Mouse (Mus musculus) kidney, embryonic 14.5 days (tissue): Measurements from ENCODE around the gene Rac1. TPM values are rescaled to one million over a fixed set of nuclear protein-coding genes. Genes with fewer than 3 reads are reported as not detected.

Experiments
- ATAC-seq: fragments of 200-750 bp; cut with Nextera tagmentation; 2 replicates; pipeline ENCODE4 v1.8.0; 2017; ENCODE audit warnings: moderate number of reproducible peaks, mild to moderate bottlenecking, moderate TSS enrichment, moderate library complexity; ENCODE audit not compliant: low FRiP score, low TSS enrichment
- H3K27ac ChIP-seq: fragments of 300-500 bp; sonication (generic); 2 replicates; pipeline ENCODE4 v1.5.1; 2014; ENCODE audit warnings: low read depth, mild to moderate bottlenecking, low read length, moderate library complexity, mixed read lengths
- H3K27me3 ChIP-seq: fragments of 300-500 bp; sonication (generic); 2 replicates; pipeline ENCODE4 v1.6.1; 2014; ENCODE audit warnings: mild to moderate bottlenecking, low read length; ENCODE audit not compliant: control insufficient read depth, insufficient read depth
- H3K36me3 ChIP-seq: fragments of 300-500 bp; sonication (generic); 2 replicates; pipeline ENCODE4 v1.6.1; 2014; ENCODE audit warnings: low read length, mixed read lengths; ENCODE audit not compliant: control insufficient read depth, insufficient read depth
- H3K4me1 ChIP-seq: fragments of 300-500 bp; sonication (generic); 2 replicates; pipeline ENCODE4 v1.6.1; 2014; ENCODE audit warnings: low read length, mixed read lengths; ENCODE audit not compliant: control insufficient read depth, insufficient read depth
- H3K4me2 ChIP-seq: fragments of 300-500 bp; sonication (generic); replicated peaks from 2 replicates; pipeline ENCODE4 v1.6.1; 2014; ENCODE audit warnings: low read depth, mild to moderate bottlenecking, low read length
- H3K4me3 ChIP-seq: fragments of 300-500 bp; sonication (generic); 2 replicates; pipeline ENCODE4 v1.5.1; 2014; ENCODE audit warnings: mild to moderate bottlenecking, low read length
- H3K9ac ChIP-seq: fragments of 300-500 bp; sonication (generic); 2 replicates; pipeline ENCODE4 v1.6.1; 2014; ENCODE audit warnings: low read depth, mild to moderate bottlenecking, low read length, moderate library complexity
- H3K9me3 ChIP-seq: fragments of 300-500 bp; sonication (generic); 2 replicates; pipeline ENCODE4 v1.6.1; 2016; ENCODE audit warnings: low read length; ENCODE audit not compliant: control insufficient read depth
- WGBS: fragments of 180-500 bp; shearing (Covaris S2); extraction: QIAGEN DNeasy Blood & Tissue Kit; methylation state at CpG from one replicate; pipeline ENCODE4 v1.1.7; 2014; 5-methylcytosine and 5-hydroxymethylcytosine counted together
- polyA plus RNA-seq: library from polyadenylated mRNA; unstranded; fragments of >200 nt; fragmentation: Nextera tagmentation; extraction: Ambion mirVana; gene quantifications from 2 replicates; pipeline ENCODE4 v1.2.1, GENCODE M21; 2014

Gene Rac1
- polyA plus RNA-seq, 1 experiment from 2014 or later = 578 TPM

GRCm38 (mm10) chr5:143495708-143496107 is 32.1 kb downstream of the Rac1 start:
- no peaks in the 10 kb centered on the region for H3K9me3 ChIP-seq
- H3K27ac ChIP-seq = no peak overlapping the region
- H3K4me3 ChIP-seq = no peak overlapping the region
- H3K4me2 ChIP-seq = no peak overlapping the region
- H3K36me3 ChIP-seq = no peaks in the 10 kb centered on the region; the same call in 1 of the 2 replicates
- no peaks in the 10 kb centered on the region for H3K4me1 ChIP-seq
- ATAC-seq = no peak
- H3K9ac ChIP-seq = no peak overlapping the region
- 97% methylated on average over 6 of the region's 6 CpGs for WGBS
- H3K27me3 ChIP-seq = no peaks in the 10 kb centered on the region

DNA sequence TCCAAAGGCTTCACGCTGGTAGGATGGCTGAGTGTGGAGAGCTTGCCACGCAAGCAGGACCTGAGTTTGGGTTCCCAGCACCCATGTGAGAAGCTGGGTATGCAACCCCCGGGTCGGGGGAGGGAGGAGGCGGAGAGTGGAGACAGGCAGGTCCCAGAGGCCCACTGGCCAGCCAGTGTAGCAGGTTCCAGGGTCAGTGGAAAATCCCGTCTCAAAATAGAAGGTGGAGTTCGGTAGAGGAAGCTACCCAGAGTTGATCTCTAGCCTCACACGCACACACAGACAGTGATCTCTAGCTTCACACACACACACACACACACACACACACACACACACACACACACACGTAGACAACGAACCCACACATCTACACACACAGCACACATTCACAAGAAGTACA is 34.7 kb downstream of the Rac1 start:
- Histone ChIP-seq H3K4me3 (no peak overlapping the region), H3K4me1 (no peaks in the 10 kb centered on the region), H3K27ac (no peak overlapping the region), H3K36me3 (peaks cover under 1% of the 10 kb centered on the region; the same call in 1 of the 2 replicates), H3K27me3 (no peaks in the 10 kb centered on the region), H3K9me3 (no peaks in the 10 kb centered on the region), H3K9ac (no peak overlapping the region), H3K4me2 (no peak overlapping the region)
- 92% methylated on average over 10 of the region's 10 CpGs for WGBS
- ATAC-seq = no peak

GRCm38 (mm10) chr5:143491736-143492135 is 36.1 kb downstream of the Rac1 start:
- H3K4me3 ChIP-seq = no peak overlapping the region
- H3K36me3 ChIP-seq = peaks cover 5% of the 10 kb centered on the region; the same call in 1 of the 2 replicates
- no peaks in the 10 kb centered on the region for H3K27me3 ChIP-seq
- 86% methylated on average over 4 of the region's 4 CpGs for WGBS
- no peaks in the 10 kb centered on the region for H3K9me3 ChIP-seq
- no peak overlapping the region for H3K27ac ChIP-seq
- H3K4me2 ChIP-seq = no peak overlapping the region
- no peak overlapping the region for H3K9ac ChIP-seq
- no peak for ATAC-seq
- no peaks in the 10 kb centered on the region for H3K4me1 ChIP-seq

DNA sequence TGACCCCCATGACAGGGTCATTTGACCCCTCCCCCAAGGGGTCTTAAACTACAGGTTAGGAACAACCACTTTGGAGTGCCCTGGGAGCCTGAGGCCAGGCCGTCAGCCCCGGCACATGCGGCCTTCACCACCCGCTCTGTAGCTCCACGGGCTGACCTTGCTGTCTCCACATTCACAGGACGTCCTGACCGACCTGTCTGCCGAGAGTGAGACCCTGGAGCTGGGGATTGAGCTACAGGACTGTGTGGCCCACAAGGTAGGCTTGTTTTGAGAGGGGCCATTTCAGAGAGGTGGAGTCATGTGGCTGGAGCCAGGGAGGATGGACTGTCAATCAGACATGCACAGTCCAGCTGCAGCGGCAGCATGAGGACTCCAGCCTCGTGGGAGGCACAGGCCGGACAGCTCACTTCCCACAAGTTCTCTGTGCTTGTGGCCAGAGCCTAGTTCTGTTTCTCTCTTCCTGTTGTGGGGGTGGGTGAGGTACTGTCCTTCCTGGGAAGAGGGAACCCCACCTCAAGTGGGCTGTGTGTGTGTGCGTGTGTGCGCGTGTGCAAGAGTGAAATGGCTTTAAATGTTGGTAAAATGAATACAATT is 38.0 kb downstream of the Rac1 start:
- Histone ChIP-seq H3K36me3 (peaks cover 5% of the 10 kb centered on the region; the same call in 1 of the 2 replicates), H3K9me3 (no peaks in the 10 kb centered on the region), H3K4me1 (no peaks in the 10 kb centered on the region), H3K4me3 (no peak overlapping the region), H3K9ac (no peak overlapping the region), H3K4me2 (no peak overlapping the region), H3K27me3 (no peaks in the 10 kb centered on the region), H3K27ac (no peak overlapping the region)
- ATAC-seq = peak; percentile 46; the same call in 1 of the 2 replicates
- WGBS = 80% methylated on average over 14 of the region's 14 CpGs

GRCm38 (mm10) chr5:143487998-143488397 is 39.8 kb downstream of the Rac1 start:
- no peaks in the 10 kb centered on the region for H3K4me1 ChIP-seq
- ATAC-seq = no peak
- no peaks in the 10 kb centered on the region for H3K9me3 ChIP-seq
- H3K27ac ChIP-seq = no peak overlapping the region
- H3K27me3 ChIP-seq = no peaks in the 10 kb centered on the region
- WGBS = 86% methylated on average over 5 of the region's 5 CpGs
- no peak overlapping the region for H3K4me3 ChIP-seq
- H3K36me3 ChIP-seq = peaks cover 8% of the 10 kb centered on the region; the same call in 1 of the 2 replicates
- H3K4me2 ChIP-seq = no peak overlapping the region
- no peak overlapping the region for H3K9ac ChIP-seq

GRCm38 (mm10) chr5:143487193-143487592 is 40.6 kb downstream of the Rac1 start:
- H3K9ac ChIP-seq = no peak overlapping the region
- H3K27me3 ChIP-seq = no peaks in the 10 kb centered on the region
- no peak overlapping the region for H3K27ac ChIP-seq
- H3K4me2 ChIP-seq = no peak overlapping the region
- no peaks in the 10 kb centered on the region for H3K4me1 ChIP-seq
- H3K9me3 ChIP-seq = no peaks in the 10 kb centered on the region
- 92% methylated on average over 10 of the region's 10 CpGs for WGBS
- no peak for ATAC-seq
- peaks cover 8% of the 10 kb centered on the region; the same call in 1 of the 2 replicates for H3K36me3 ChIP-seq
- H3K4me3 ChIP-seq = no peak overlapping the region

DNA sequence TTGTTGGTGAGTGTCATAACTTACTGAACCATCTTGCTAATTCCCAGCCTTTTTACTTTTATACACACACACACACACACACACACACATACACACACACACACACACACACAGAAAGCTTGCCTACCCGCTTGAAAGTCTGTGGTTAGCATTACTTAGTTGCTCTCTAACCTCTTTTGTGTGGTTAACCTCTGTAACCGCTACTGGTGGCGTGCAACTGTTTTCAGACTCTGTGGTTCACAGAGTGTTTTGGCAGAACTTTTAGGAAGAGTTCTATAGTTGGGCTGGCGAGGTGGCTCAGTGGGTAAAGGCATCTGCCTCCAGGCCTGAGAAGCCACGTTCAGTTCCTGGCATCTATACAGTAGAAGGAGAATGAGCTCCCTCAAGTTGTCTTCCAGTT is 42.9 kb downstream of the Rac1 start:
- no peaks in the 10 kb centered on the region for H3K27me3 ChIP-seq
- H3K36me3 ChIP-seq = peaks cover 8% of the 10 kb centered on the region; the same call in 1 of the 2 replicates
- no peak overlapping the region for H3K4me3 ChIP-seq
- no peak overlapping the region for H3K9ac ChIP-seq
- no peaks in the 10 kb centered on the region for H3K9me3 ChIP-seq
- H3K27ac ChIP-seq = no peak overlapping the region
- 94% methylated on average over 5 of the region's 5 CpGs for WGBS
- no peak for ATAC-seq
- no peak overlapping the region for H3K4me2 ChIP-seq
- H3K4me1 ChIP-seq = no peaks in the 10 kb centered on the region

DNA sequence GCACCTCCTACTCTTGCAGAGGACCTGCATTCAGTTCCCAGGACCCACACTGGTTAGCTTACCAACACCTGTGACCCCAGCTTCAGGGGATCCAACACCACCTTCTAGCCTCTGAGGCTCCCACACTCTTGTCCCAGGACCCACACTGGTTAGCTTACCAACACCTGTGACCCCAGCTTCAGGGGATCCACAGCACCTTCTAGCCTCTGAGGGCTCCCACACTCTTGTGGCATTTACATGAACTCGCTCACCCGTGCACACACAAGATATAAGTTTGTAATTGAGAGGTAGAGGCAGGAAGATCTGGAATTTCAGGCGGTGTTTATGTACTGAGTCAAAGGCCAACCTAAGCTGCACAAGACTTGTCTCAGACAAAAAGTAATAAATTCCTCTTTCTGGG is 49.9 kb downstream of the Rac1 start:
- Histone ChIP-seq H3K4me2 (no peak overlapping the region), H3K27ac (no peak overlapping the region), H3K27me3 (no peaks in the 10 kb centered on the region), H3K9ac (no peak overlapping the region), H3K4me3 (no peak overlapping the region), H3K9me3 (no peaks in the 10 kb centered on the region), H3K4me1 (no peaks in the 10 kb centered on the region), H3K36me3 (peaks cover 7% of the 10 kb centered on the region)
- no peak for ATAC-seq
- 78% methylated on average over 3 of the region's 3 CpGs for WGBS

GRCm38 (mm10) chr5:143476013-143476412 is 51.8 kb downstream of the Rac1 start:
- H3K4me2 ChIP-seq = no peak overlapping the region
- peaks cover 7% of the 10 kb centered on the region for H3K36me3 ChIP-seq
- WGBS = 98% methylated on average over 6 of the region's 6 CpGs
- no peaks in the 10 kb centered on the region for H3K4me1 ChIP-seq
- no peaks in the 10 kb centered on the region for H3K27me3 ChIP-seq
- no peak for ATAC-seq
- no peak overlapping the region for H3K27ac ChIP-seq
- no peak overlapping the region for H3K4me3 ChIP-seq
- H3K9ac ChIP-seq = no peak overlapping the region
- H3K9me3 ChIP-seq = no peaks in the 10 kb centered on the region
